Mouse (Mus musculus): ENCODE results near the gene Spata7.

- TF ChIP-seq CTCF (IDR thresholded peaks at IDR 0.05; ENCODE audit: low read depth, low read length): no peak
- no peak for TF ChIP-seq POLR2A (IDR thresholded peaks at IDR 0.05; ENCODE audit: borderline replicate concordance, low read depth, low read length)
Measured at GRCm38 (mm10) chr12:98615746-98616145, 12.2 kb upstream of the Spata7 start.
